Mouse (Mus musculus): Measurements from ENCODE around the gene Ccdc189. TPM values are rescaled to one million over a fixed set of nuclear protein-coding genes. Genes with fewer than 3 reads are reported as not detected.

Gene Ccdc189
- not detected for polyA plus RNA-seq (2017; shearing (Covaris generic))

DNA sequence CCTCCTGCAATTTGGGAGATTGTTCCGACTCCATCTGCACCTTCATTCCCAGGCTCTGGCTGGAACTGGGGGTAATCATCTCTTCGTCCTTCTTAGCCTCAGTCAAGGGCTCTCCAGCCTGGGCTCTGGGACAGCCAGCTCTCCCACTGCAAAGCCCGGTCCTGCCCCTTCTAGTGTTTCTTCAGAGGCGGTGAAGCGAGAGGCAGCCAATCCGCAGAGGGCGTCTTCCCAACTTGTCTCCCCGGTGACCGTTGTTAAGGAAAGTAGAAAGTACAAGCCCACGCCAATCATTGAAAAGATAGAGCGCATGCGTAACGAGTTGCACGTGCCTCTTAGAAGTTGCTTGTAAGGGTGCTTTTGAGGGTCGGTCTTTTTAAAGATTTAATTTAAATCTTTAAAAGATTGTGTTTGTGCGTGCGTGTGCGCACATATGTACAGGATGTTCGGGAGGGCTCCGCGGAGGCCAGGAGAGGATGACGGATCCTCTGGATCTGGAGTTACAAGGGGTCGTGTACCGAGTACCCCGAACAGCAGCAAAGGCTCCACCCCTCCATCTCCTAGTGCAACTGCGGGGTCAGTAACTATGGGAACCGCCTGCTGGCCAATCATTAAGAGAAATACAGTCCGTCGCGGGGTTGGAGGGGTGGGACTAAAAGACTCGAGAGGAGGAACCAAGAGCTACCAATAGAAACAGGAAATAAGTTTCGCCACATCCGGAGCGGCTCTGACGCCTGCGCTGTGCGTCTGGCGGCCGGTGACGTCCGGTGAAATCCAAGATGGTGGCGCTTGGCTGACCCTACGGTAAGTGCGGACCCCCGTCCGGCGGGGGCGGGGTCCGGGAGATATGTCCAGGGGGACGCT lies at the start of gene Ccdc189, which contains the start of gene Rnf40:
Gene Ccdc189, minus strand, starts transcription at position 585 of the 861 bp plus-strand sequence.
Gene Rnf40, plus strand, starts transcription at position 757 of the 861 bp plus-strand sequence.

GRCm38 (mm10) chr7:127614891-127615843 lies 26.8 kb upstream of the Ccdc189 start, which contains the start of gene Zfp629:
Zfp629 (minus strand) TSS chr7:127615797.

GRCm38 (mm10) chr7:127572895-127573471 lies 15.4 kb downstream of the Ccdc189 start, which contains the start of gene Phkg2:
Phkg2 (plus strand) TSS chr7:127573340.

GRCm38 (mm10) chr7:127561340-127561858 lies 27.0 kb downstream of the Ccdc189 start, which contains the start of gene Tmem265:
Tmem265 (plus strand) TSS chr7:127561390.

Other genes with a start within 250 kb of the Ccdc189 start
- gene Zfp768, start 243.0 kb downstream of the Ccdc189 start, polyA plus RNA-seq (2017; shearing (Covaris generic)), result 0.27 TPM
- gene Zfp747, start 212.5 kb downstream of the Ccdc189 start, polyA plus RNA-seq (2017; shearing (Covaris generic)), result 21.0 TPM
- 7.3 TPM for gene 9130019O22Rik, start 201.4 kb downstream of the Ccdc189 start, polyA plus RNA-seq (2017; shearing (Covaris generic))
- gene E430018J23Rik, start 195.0 kb downstream of the Ccdc189 start, polyA plus RNA-seq (2017; shearing (Covaris generic)), result 4.4 TPM
- gene Zfp764, start 181.8 kb downstream of the Ccdc189 start, polyA plus RNA-seq (2017; shearing (Covaris generic)), result 13.3 TPM
- 24.7 TPM for gene Zfp688, start 166.5 kb downstream of the Ccdc189 start, polyA plus RNA-seq (2017; shearing (Covaris generic))
- 7.4 TPM for gene Zfp689, start 139.4 kb downstream of the Ccdc189 start, polyA plus RNA-seq (2017; shearing (Covaris generic))
- 138 TPM for gene Prr14, start 129.0 kb downstream of the Ccdc189 start, polyA plus RNA-seq (2017; shearing (Covaris generic))
- gene Fbrs, start 109.4 kb downstream of the Ccdc189 start, polyA plus RNA-seq (2017; shearing (Covaris generic)), result 11.9 TPM
- 78.0 TPM for gene Srcap, start 76.6 kb downstream of the Ccdc189 start, polyA plus RNA-seq (2017; shearing (Covaris generic))
- gene Gm42715, start 69.0 kb downstream of the Ccdc189 start, polyA plus RNA-seq (2017; shearing (Covaris generic)), result 6.4 TPM
- 3.5 TPM for gene Tmem265, start 27.2 kb downstream of the Ccdc189 start, polyA plus RNA-seq (2017; shearing (Covaris generic))
- 76.0 TPM for gene Phkg2, start 15.3 kb downstream of the Ccdc189 start, polyA plus RNA-seq (2017; shearing (Covaris generic))
- 105 TPM for gene Rnf40, start 172 bp upstream of the Ccdc189 start, polyA plus RNA-seq (2017; shearing (Covaris generic))
- gene Zfp629, start 27.2 kb upstream of the Ccdc189 start, polyA plus RNA-seq (2017; shearing (Covaris generic)), result 0.30 TPM
- gene Bcl7c, start 120.3 kb upstream of the Ccdc189 start, polyA plus RNA-seq (2017; shearing (Covaris generic)), result 49.0 TPM
- not detected for gene Ctf1, start 124.1 kb upstream of the Ccdc189 start, polyA plus RNA-seq (2017; shearing (Covaris generic))
- not detected for gene Ctf2, start 143.6 kb upstream of the Ccdc189 start, polyA plus RNA-seq (2017; shearing (Covaris generic))
- gene Fbxl19, start 155.9 kb upstream of the Ccdc189 start, polyA plus RNA-seq (2017; shearing (Covaris generic)), result 0.77 TPM
- gene Orai3, start 181.2 kb upstream of the Ccdc189 start, polyA plus RNA-seq (2017; shearing (Covaris generic)), result 12.5 TPM
- 5.9 TPM for gene Setd1a, start 188.1 kb upstream of the Ccdc189 start, polyA plus RNA-seq (2017; shearing (Covaris generic))
- not detected for gene Gm49388, start 197.0 kb upstream of the Ccdc189 start, polyA plus RNA-seq (2017; shearing (Covaris generic))
- not detected for gene Hsd3b7, start 212.0 kb upstream of the Ccdc189 start, polyA plus RNA-seq (2017; shearing (Covaris generic))
- 95.9 TPM for gene Stx4a, start 235.7 kb upstream of the Ccdc189 start, polyA plus RNA-seq (2017; shearing (Covaris generic))
- gene Stx1b, start 236.0 kb upstream of the Ccdc189 start, polyA plus RNA-seq (2017; shearing (Covaris generic)), result 0.51 TPM